Mouse (Mus musculus): Measurements from ENCODE around the gene Hmcn2.

DNA sequence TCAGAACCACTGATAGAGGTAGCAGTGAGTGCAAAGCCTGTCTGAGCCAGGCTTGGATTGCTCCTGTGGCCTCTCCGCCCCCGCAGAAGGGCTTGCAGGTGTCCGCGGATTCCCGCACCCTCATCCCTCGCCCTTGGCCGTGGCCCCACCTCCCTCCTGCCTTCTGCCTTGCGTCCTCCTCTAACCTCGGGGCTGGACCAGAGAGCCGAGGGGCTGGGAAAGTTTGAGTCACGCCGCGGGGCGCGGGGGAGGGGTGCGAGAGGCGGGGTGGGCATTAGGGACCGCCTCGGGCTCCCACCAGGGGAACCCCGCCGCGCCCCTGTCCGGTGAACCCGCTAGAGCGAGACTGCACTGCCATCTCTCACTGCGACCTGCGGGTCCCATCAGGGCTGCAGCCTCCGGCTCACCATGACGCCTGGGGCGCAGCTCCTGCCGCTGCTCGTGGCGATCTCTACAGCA is at the start of gene Hmcn2:
- TF ChIP-seq CTCF (IDR thresholded peaks at IDR 0.05; ENCODE audit: low read depth), result no peak
- no peak for TF ChIP-seq EP300 (IDR thresholded peaks at IDR 0.05; ENCODE audit: low read depth)

Measured in liver, postnatal 0 days (tissue).